Mouse (Mus musculus) ovary, adult 18-20 months (tissue): ENCODE results near the gene 4933425L06Rik.

Experiments
- DNase-seq: peaks from one replicate; pipeline ENCODE4 v3.0.0; 2022; ENCODE audit warnings: low spot score, mixed read lengths

4933425L06Rik gene

GRCm38 (mm10) chr13:105134397-105134796 lies 52.5 kb downstream of the 4933425L06Rik start:
- no peak for DNase-seq

GRCm38 (mm10) chr13:105139881-105140280 lies 58.0 kb downstream of the 4933425L06Rik start:
- DNase-seq = no peak

- no peak for DNase-seq
These were observed 64.9 kb downstream of the 4933425L06Rik start for GRCm38 (mm10) chr13:105146827-105147226.

- DNase-seq = no peak
These were observed 66.0 kb downstream of the 4933425L06Rik start for GRCm38 (mm10) chr13:105147795-105148418.

GRCm38 (mm10) chr13:105150006-105150405 lies 68.1 kb downstream of the 4933425L06Rik start:
- DNase-seq = no peak

GRCm38 (mm10) chr13:105153955-105154354 lies 72.0 kb downstream of the 4933425L06Rik start:
- DNase-seq = no peak

- DNase-seq = no peak
These were observed 83.5 kb downstream of the 4933425L06Rik start for GRCm38 (mm10) chr13:105165441-105165840.
